ENCODE assay signal across 14 mouse cellular contexts in the genomic region with DNA sequence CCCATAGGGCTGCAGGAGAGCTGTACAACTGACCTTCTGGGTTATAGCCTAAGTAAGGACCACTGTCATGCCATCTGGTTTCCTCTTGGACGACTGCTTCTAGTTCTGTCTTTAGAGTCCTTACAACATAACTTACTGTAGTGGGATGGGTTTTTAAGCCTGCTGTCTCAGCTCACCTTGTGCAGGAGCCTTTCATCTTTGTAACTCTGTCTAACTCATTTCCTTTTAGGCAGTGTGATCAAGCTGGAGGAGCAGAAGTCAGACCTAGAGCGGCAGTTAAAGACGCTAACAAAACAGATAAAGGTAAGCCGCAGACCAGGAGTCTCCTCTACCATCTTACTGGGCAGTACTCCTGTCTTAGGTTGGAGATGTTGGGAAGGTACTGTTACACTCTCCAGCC.
"Had no signal": no experiment of that assay in that cellular context is flagged by ENCODE, and none has a peak within 500 bp of the region (broad histone marks: within the 10 kb centered on the region; RNA-seq: fewer than 3 reads in every experiment).

No protein-coding gene starts in this region.

- H3K27me3 ChIP-seq: limb, embryonic 12.5 days; liver, embryonic 15.5 days; megakaryocyte, embryonic 14.5 days; midbrain, embryonic 15.5 days; neural tube, embryonic 13.5 days had no signal

- H3K4me1 ChIP-seq: limb, embryonic 12.5 days; liver, embryonic 15.5 days had no signal

- ATAC-seq: intestine, postnatal 0 days; lung, postnatal 0 days; midbrain, embryonic 15.5 days had no signal

- H3K36me3 ChIP-seq: midbrain, embryonic 15.5 days had no signal

- H3K4me3 ChIP-seq: limb, embryonic 12.5 days; liver, embryonic 15.5 days; megakaryocyte, embryonic 14.5 days; midbrain, embryonic 15.5 days; neural tube, embryonic 13.5 days had no signal

- H3K27ac ChIP-seq: limb, embryonic 12.5 days; liver, embryonic 15.5 days; midbrain, embryonic 15.5 days; neural tube, embryonic 13.5 days had no signal

- DNase-seq: kidney, adult 8-10 months; kidney, postnatal 36 days; layer of hippocampus, adult 9-11 months; layer of hippocampus, postnatal 36 days; lung, adult 2 months; lung, postnatal 4 days; right cerebral cortex, postnatal 14 days had no signal
